Mouse (Mus musculus): ENCODE measurements around the gene Nav1.

DNA sequence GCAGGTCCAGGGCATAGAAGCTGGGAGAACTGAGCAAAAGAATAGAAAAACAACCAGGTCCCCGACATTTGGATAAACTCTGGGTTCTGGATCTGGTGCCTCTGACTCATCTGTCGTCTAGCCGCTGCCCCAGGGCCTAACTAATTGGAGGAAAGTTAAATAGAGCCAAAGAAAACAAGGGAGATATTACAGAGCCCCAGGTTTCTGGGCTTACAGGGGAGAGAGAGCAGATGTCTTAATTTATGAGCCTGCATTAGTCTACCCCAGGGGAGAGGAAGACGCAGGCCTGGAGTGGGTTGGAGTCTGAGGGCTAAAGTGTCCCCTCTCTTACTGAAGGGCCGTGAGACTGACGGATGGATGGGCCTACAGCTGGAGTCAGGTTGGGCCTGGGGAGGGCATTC lies 29.0 kb upstream of the Nav1 start:
- TF ChIP-seq CTCF (IDR thresholded peaks at IDR 0.05; ENCODE audit: extremely low read depth, insufficient read depth, insufficient read length, insufficient replicate concordance) (no peak), POLR2A (IDR thresholded peaks at IDR 0.05; ENCODE audit: low read depth, low read length) (no peak)
